Mouse (Mus musculus) hindbrain, postnatal 0 days (tissue): Measurements from ENCODE around the gene Ncbp1. TPM values are rescaled to one million over a fixed set of nuclear protein-coding genes. Genes with fewer than 3 reads are reported as not detected.

Source experiments
- ATAC-seq: fragments of 200-750 bp; cut with Nextera tagmentation; 2 replicates; pipeline ENCODE4 v1.8.0; 2017; ENCODE audit warnings: mild to moderate bottlenecking, moderate TSS enrichment, moderate library complexity
- DNase-seq: peaks from one replicate; pipeline ENCODE4 v3.0.0-alpha.2; 2015; ENCODE audit warnings: low spot score
- H3K27ac ChIP-seq: fragments of 300-500 bp; sonication (generic); 2 replicates; pipeline ENCODE4 v1.5.1; 2014; ENCODE audit warnings: mild to moderate bottlenecking
- H3K27me3 ChIP-seq: fragments of 300-500 bp; sonication (generic); 2 replicates; pipeline ENCODE4 v1.6.1; 2014; ENCODE audit warnings: low read length, mixed read lengths; ENCODE audit not compliant: insufficient read depth
- H3K36me3 ChIP-seq: fragments of 300-500 bp; sonication (generic); 2 replicates; pipeline ENCODE4 v1.6.1; 2014; ENCODE audit warnings: low read length, mixed read lengths; ENCODE audit not compliant: insufficient read depth
- H3K4me1 ChIP-seq: fragments of 300-500 bp; sonication (generic); 2 replicates; pipeline ENCODE4 v1.6.1; 2014; ENCODE audit warnings: antibody characterized with exemption, low read length, mixed read lengths; ENCODE audit not compliant: insufficient read depth
- H3K4me2 ChIP-seq: fragments of 300-500 bp; sonication (generic); 2 replicates; pipeline ENCODE4 v1.6.1; 2014; ENCODE audit warnings: low read depth, mild to moderate bottlenecking, low read length, moderate library complexity, mixed read lengths
- H3K4me3 ChIP-seq: fragments of 300-500 bp; sonication (generic); 2 replicates; pipeline ENCODE4 v1.5.1; 2014; ENCODE audit warnings: low read length
- H3K9ac ChIP-seq: fragments of 300-500 bp; sonication (generic); replicated peaks from 2 replicates; pipeline ENCODE4 v1.6.1; 2014; ENCODE audit warnings: mild to moderate bottlenecking, low read length, moderate library complexity, mixed read lengths
- H3K9me3 ChIP-seq: fragments of 300-500 bp; sonication (generic); 2 replicates; pipeline ENCODE4 v1.6.1; 2016; ENCODE audit warnings: low read length, mixed read lengths
- CTCF ChIP-seq: IDR thresholded peaks from 2 replicates; pipeline ENCODE4 v1.5.1; 2016; ENCODE audit warnings: antibody characterized with exemption, control low read depth, low read depth
- WGBS: fragments of 180-500 bp; shearing (Covaris S2); extraction: QIAGEN DNeasy Blood & Tissue Kit; methylation state at CpG from one replicate; pipeline ENCODE4 v1.1.7; 2014; 5-methylcytosine and 5-hydroxymethylcytosine counted together
- polyA plus RNA-seq: library from polyadenylated mRNA; unstranded; fragments of >200 nt; fragmentation: Nextera tagmentation; extraction: Ambion mirVana; gene quantifications from 2 replicates; pipeline ENCODE4 v1.2.1, GENCODE M21; 2015
- total RNA-seq: library from RNA; depleted of rRNA; stranded (reverse); fragments of >200 nt; gene quantifications from 2 replicates; pipeline ENCODE4 v1.2.3, GENCODE M21; 2014

The Ncbp1 gene
- total and polyA plus RNA-seq, 2 experiments from 2014 or later, result 35.3 to 44.7 TPM

DNA sequence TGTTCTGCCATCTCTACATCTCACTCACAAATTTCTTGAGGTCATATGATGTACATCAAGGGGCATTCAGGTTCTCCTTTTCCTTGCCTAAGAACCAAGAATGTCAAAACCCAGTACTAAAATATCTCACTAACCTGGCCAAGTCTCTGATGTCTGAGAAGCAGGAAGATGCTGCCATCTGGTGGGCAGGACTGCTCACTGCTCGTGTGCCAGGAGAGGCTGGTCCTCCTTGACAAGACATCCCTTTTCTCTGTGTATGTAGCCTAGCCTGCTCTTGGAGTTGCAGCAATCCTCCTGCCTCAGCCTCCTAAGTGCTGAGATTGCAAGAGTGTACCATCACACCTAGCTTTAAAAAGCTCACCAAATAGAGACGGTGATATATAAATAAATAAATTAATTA is 11.9 kb upstream of the Ncbp1 start:
- Histone ChIP-seq H3K4me3 (no peak overlapping the region), H3K36me3 (peaks cover 51% of the 10 kb centered on the region), H3K9me3 (no peaks in the 10 kb centered on the region), H3K27me3 (no peaks in the 10 kb centered on the region), H3K4me1 (no peaks in the 10 kb centered on the region), H3K9ac (no peak overlapping the region), H3K27ac (no peak overlapping the region), H3K4me2 (no peak overlapping the region)
- peak; percentile 98 for TF ChIP-seq CTCF
- DNase-seq (peak; percentile 89), ATAC-seq (peak; percentile 74)
- WGBS, result 45% methylated on average over 2 of the region's 2 CpGs

- no peaks in the 10 kb centered on the region for H3K27me3 ChIP-seq
- ATAC-seq (no peak), DNase-seq (no peak)
- 76% methylated on average over 8 of the region's 8 CpGs for WGBS
- no peak overlapping the region for H3K4me2 ChIP-seq
- no peaks in the 10 kb centered on the region for H3K4me1 ChIP-seq
- H3K9ac ChIP-seq, result no peak overlapping the region
- H3K27ac ChIP-seq, result no peak overlapping the region
- H3K4me3 ChIP-seq, result no peak overlapping the region
- peaks cover 44% of the 10 kb centered on the region for H3K36me3 ChIP-seq
- no peaks in the 10 kb centered on the region for H3K9me3 ChIP-seq
- no peak for TF ChIP-seq CTCF
Measured at GRCm38 (mm10) chr4:46129311-46130004, 9.0 kb upstream of the Ncbp1 start.

- Histone ChIP-seq H3K27ac (no peak overlapping the region), H3K4me3 (no peak overlapping the region), H3K4me1 (no peaks in the 10 kb centered on the region), H3K4me2 (no peak overlapping the region), H3K9ac (no peak overlapping the region), H3K27me3 (no peaks in the 10 kb centered on the region), H3K9me3 (no peaks in the 10 kb centered on the region), H3K36me3 (peaks cover 38% of the 10 kb centered on the region)
- DNase-seq, result peak; percentile 69
- 70% methylated on average over 3 of the region's 3 CpGs for WGBS
- TF ChIP-seq CTCF, result peak; percentile 77
- ATAC-seq, result 0 out of 2 replicates have a peak, but pooled peaks have one; percentile 37
Measured at GRCm38 (mm10) chr4:46130221-46130620, 8.2 kb upstream of the Ncbp1 start.

GRCm38 (mm10) chr4:46131791-46132190 is 6.6 kb upstream of the Ncbp1 start:
- DNase-seq (no peak), ATAC-seq (no peak)
- Histone ChIP-seq H3K27me3 (no peaks in the 10 kb centered on the region), H3K9me3 (no peaks in the 10 kb centered on the region), H3K27ac (no peak overlapping the region), H3K4me1 (no peaks in the 10 kb centered on the region), H3K4me3 (no peak overlapping the region), H3K9ac (no peak overlapping the region), H3K36me3 (peaks cover 29% of the 10 kb centered on the region), H3K4me2 (no peak overlapping the region)
- no peak for TF ChIP-seq CTCF
- 85% methylated on average over 6 of the region's 6 CpGs for WGBS

- peak; percentile 13 for DNase-seq
- 7% methylated on average over 17 of the region's 17 CpGs for WGBS
- Histone ChIP-seq H3K4me1 (peaks cover 19% of the 10 kb centered on the region), H3K9me3 (no peaks in the 10 kb centered on the region), H3K4me2 (peak overlapping the region; percentile 90), H3K27ac (peak overlapping the region; percentile 96), H3K9ac (peak overlapping the region; percentile 87), H3K36me3 (peaks cover 11% of the 10 kb centered on the region; the same call in 1 of the 2 replicates), H3K27me3 (no peaks in the 10 kb centered on the region), H3K4me3 (peak overlapping the region; percentile 92)
- TF ChIP-seq CTCF, result no peak
- ATAC-seq, result peak; percentile 71
Measured at GRCm38 (mm10) chr4:46137629-46138286, 655 bp upstream of the Ncbp1 start.

GRCm38 (mm10) chr4:46144323-46144722 is 5.9 kb downstream of the Ncbp1 start:
- TF ChIP-seq CTCF, result peak; percentile 45
- no peak for ATAC-seq

GRCm38 (mm10) chr4:46146881-46147280 is 8.5 kb downstream of the Ncbp1 start:
- no peak overlapping the region for H3K4me3 ChIP-seq

More at GRCm38 (mm10) chr4:46144323-46144722, 5.9 kb downstream of the Ncbp1 start:
- no peak overlapping the region for H3K4me2 ChIP-seq
- H3K9ac ChIP-seq, result no peak overlapping the region
- H3K4me3 ChIP-seq, result no peak overlapping the region
- H3K9me3 ChIP-seq, result no peaks in the 10 kb centered on the region
- peaks cover 20% of the 10 kb centered on the region for H3K36me3 ChIP-seq
- no peaks in the 10 kb centered on the region for H3K27me3 ChIP-seq
- no peak overlapping the region for H3K27ac ChIP-seq
- H3K4me1 ChIP-seq, result peaks cover 9% of the 10 kb centered on the region; the same call in 1 of the 2 replicates
- DNase-seq, result no peak
- 73% methylated on average over 3 of the region's 3 CpGs for WGBS

More at GRCm38 (mm10) chr4:46146881-46147280, 8.5 kb downstream of the Ncbp1 start:
- Histone ChIP-seq H3K4me2 (no peak overlapping the region), H3K27ac (no peak overlapping the region), H3K9me3 (no peaks in the 10 kb centered on the region), H3K36me3 (peaks cover 29% of the 10 kb centered on the region), H3K27me3 (no peaks in the 10 kb centered on the region), H3K9ac (no peak overlapping the region), H3K4me1 (no peaks in the 10 kb centered on the region)
- DNase-seq (no peak), ATAC-seq (no peak)
- WGBS, result 97% methylated on average over 1 of the region's 1 CpGs
- TF ChIP-seq CTCF, result no peak
